Mouse (Mus musculus) forebrain, embryonic 16.5 days (tissue): ENCODE results near the gene A130010J15Rik. TPM values are rescaled to one million over a fixed set of nuclear protein-coding genes. Genes with fewer than 3 reads are reported as not detected.

Source experiments
- ATAC-seq: fragments of 200-750 bp; cut with Nextera tagmentation; 2 replicates; pipeline ENCODE4 v1.8.0; 2017; ENCODE audit warnings: mild to moderate bottlenecking, moderate library complexity
- H3K27ac ChIP-seq: fragments of 300-500 bp; sonication (generic); 2 replicates; pipeline ENCODE4 v1.5.1; 2014; ENCODE audit warnings: low read length, control low read depth
- H3K27me3 ChIP-seq: fragments of 300-500 bp; sonication (generic); replicated peaks from 2 replicates; pipeline ENCODE4 v1.6.1; 2014; ENCODE audit warnings: low read length; ENCODE audit not compliant: control insufficient read depth, insufficient read depth
- H3K36me3 ChIP-seq: fragments of 300-500 bp; sonication (generic); 2 replicates; pipeline ENCODE4 v1.6.1; 2014; ENCODE audit not compliant: control insufficient read depth, insufficient read depth
- H3K4me1 ChIP-seq: fragments of 300-500 bp; sonication (generic); replicated peaks from 2 replicates; pipeline ENCODE4 v1.6.1; 2014; ENCODE audit warnings: low read length; ENCODE audit not compliant: control insufficient read depth, insufficient read depth
- H3K4me2 ChIP-seq: fragments of 300-500 bp; sonication (generic); 2 replicates; pipeline ENCODE4 v1.6.1; 2014; ENCODE audit warnings: mild to moderate bottlenecking, low read length, control low read depth
- H3K4me3 ChIP-seq: fragments of 300-500 bp; sonication (generic); replicated peaks from 2 replicates; pipeline ENCODE4 v1.5.1; 2014; ENCODE audit warnings: mild to moderate bottlenecking, low read length, control low read depth
- H3K9ac ChIP-seq: fragments of 300-500 bp; sonication (generic); replicated peaks from 2 replicates; pipeline ENCODE4 v1.6.1; 2014; ENCODE audit warnings: low read depth, low read length, control low read depth
- H3K9me3 ChIP-seq: fragments of 300-500 bp; sonication (generic); 2 replicates; pipeline ENCODE4 v1.6.1; 2016; ENCODE audit warnings: low read length; ENCODE audit not compliant: control insufficient read depth
- WGBS: fragments of 180-500 bp; shearing (Covaris S2); extraction: QIAGEN DNeasy Blood & Tissue Kit; methylation state at CpG from one replicate; pipeline ENCODE4 v1.1.7; 2014; 5-methylcytosine and 5-hydroxymethylcytosine counted together
- polyA plus RNA-seq: library from polyadenylated mRNA; unstranded; fragments of >200 nt; fragmentation: Nextera tagmentation; extraction: Ambion mirVana; gene quantifications from 2 replicates; pipeline ENCODE4 v1.2.1, GENCODE M21; 2015

The A130010J15Rik gene
- polyA plus RNA-seq, 1 experiment from 2014 or later: 14.2 TPM

- H3K4me2 ChIP-seq: no peak overlapping the region
- no peaks in the 10 kb centered on the region for H3K36me3 ChIP-seq
- no peak overlapping the region for H3K4me3 ChIP-seq
- H3K9ac ChIP-seq: no peak overlapping the region
- no peak for ATAC-seq
- H3K4me1 ChIP-seq: peaks cover 4% of the 10 kb centered on the region; the same call in 1 of the 2 replicates
- H3K27ac ChIP-seq: no peak overlapping the region
- H3K27me3 ChIP-seq: 0 out of 2 replicates have a peak, but pooled peaks cover 4% of the 10 kb centered on the region
- H3K9me3 ChIP-seq: no peaks in the 10 kb centered on the region
- WGBS: 79% methylated on average over 1 of the region's 1 CpGs
Observed at GRCm38 (mm10) chr1:193146416-193146815, 21.4 kb upstream of the A130010J15Rik start.

DNA sequence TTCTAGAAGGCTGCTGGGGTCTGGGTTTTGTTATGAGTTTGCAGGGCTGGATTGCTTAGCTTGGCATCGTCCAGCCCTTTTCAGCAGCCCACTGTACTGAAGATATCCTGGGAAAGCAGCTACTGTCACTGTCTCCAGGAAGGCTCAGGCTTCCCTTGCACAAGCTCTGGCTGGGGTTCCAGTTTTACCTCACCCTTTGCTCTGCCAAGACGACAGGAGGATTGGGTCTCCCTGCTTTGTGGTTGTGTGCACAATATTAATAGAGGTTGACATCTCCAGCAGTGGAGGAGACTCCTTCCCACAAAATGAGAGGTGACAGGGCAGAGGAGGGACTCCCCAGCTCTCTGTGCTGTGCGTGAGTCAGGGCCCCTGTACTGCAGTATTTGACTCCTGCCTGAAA, 18.6 kb upstream of the A130010J15Rik start:
- Histone ChIP-seq H3K4me3 (no peak overlapping the region), H3K9me3 (no peaks in the 10 kb centered on the region), H3K4me2 (no peak overlapping the region), H3K36me3 (no peaks in the 10 kb centered on the region), H3K9ac (no peak overlapping the region), H3K27me3 (peaks cover 27% of the 10 kb centered on the region), H3K27ac (no peak overlapping the region), H3K4me1 (peaks cover 10% of the 10 kb centered on the region)
- ATAC-seq: no peak
- WGBS: 66% methylated on average over 3 of the region's 3 CpGs

DNA sequence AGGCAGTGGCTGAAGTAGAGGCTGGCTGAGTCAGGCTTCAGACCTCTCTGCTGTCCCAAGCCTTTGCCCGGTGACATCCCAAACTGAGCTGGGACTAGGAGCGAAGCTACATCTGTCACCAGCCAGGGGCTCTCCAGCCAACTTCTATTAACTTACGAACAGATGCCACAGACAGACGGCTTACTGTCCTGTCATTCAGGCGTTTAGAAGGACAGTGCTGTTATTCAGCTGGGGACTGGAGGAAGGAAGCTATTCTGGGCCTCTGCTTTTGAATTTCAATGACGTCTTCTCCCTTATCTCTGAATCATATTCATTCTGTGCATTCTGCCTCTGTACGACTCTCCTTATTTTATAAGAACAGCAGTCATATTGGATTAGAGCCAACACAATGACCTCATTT, 16.7 kb upstream of the A130010J15Rik start:
- Histone ChIP-seq H3K27ac (no peak overlapping the region), H3K27me3 (peaks cover 30% of the 10 kb centered on the region), H3K4me3 (no peak overlapping the region), H3K9ac (no peak overlapping the region), H3K9me3 (no peaks in the 10 kb centered on the region), H3K36me3 (no peaks in the 10 kb centered on the region), H3K4me2 (no peak overlapping the region), H3K4me1 (peaks cover 10% of the 10 kb centered on the region)
- ATAC-seq: peak; percentile 28; the same call in 1 of the 2 replicates
- 34% methylated on average over 7 of the region's 7 CpGs for WGBS

DNA sequence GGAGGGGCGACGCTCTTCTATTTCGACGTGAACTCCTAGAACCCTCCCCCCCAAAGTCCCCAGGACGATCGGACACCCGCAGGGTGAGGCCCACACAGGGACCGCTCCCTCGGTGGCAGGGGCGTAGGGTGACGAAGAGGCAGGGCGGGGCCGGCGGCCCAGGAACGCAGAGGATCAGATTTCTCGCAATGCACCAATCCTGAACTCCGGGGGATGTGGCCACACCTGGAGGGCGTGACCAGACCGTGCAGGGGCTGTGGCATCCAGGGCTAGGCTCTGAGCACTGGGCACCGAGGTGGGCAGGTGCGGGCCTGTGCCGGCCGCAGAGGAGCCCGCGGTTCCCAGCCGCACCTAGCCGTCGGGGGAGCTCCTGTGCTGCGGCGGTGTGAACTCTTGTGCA, 15.0 kb upstream of the A130010J15Rik start, which contains the start of gene Irf6:
Gene Irf6, plus strand, starts transcription at position 240 of the 400 bp plus-strand sequence.
- H3K4me2 ChIP-seq: peak within 1 kb of the TSS; percentile 23
- H3K9me3 ChIP-seq: no peaks in the 10 kb centered on the region
- H3K4me3 ChIP-seq: peak within 1 kb of the TSS; percentile 9
- H3K4me1 ChIP-seq: peaks cover 10% of the 10 kb centered on the region
- H3K36me3 ChIP-seq: no peaks in the 10 kb centered on the region
- peak; percentile 28; the same call in 1 of the 2 replicates for ATAC-seq
- no peak within 1 kb of the TSS for H3K9ac ChIP-seq
- WGBS: under 1% methylated on average over 30 of the region's 30 CpGs
- H3K27me3 ChIP-seq: peaks cover 30% of the 10 kb centered on the region
- H3K27ac ChIP-seq: no peak within 1 kb of the TSS

DNA sequence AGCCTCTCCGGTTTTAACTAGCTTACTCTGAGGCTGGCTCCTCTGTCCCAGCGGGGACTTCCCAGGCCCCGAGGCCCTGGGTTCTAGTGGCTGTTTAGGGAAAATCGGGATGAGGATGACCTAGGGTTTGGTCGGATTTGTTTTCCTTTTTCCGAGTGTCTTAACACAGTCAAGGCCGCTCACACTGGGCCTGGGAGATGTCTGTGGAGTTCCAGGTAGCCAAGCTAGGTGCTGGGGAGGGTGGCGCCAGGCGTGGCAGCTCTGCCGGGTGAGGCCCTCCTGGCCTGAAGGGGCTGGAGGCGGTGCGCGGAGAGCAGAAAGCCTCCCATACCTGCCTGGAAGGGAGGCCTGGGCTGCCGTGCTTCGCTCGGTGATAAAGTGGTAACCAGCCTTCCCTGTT, 14.3 kb upstream of the A130010J15Rik start:
- Histone ChIP-seq H3K36me3 (no peaks in the 10 kb centered on the region), H3K9ac (no peak overlapping the region), H3K4me2 (no peak overlapping the region), H3K4me3 (no peak overlapping the region), H3K9me3 (no peaks in the 10 kb centered on the region), H3K27ac (no peak overlapping the region), H3K27me3 (peaks cover 30% of the 10 kb centered on the region), H3K4me1 (peaks cover 10% of the 10 kb centered on the region)
- ATAC-seq: no peak
- WGBS: 23% methylated on average over 16 of the region's 16 CpGs

- Histone ChIP-seq H3K4me2 (no peak overlapping the region), H3K4me3 (no peak overlapping the region), H3K4me1 (peaks cover 6% of the 10 kb centered on the region), H3K27ac (no peak overlapping the region), H3K9me3 (no peaks in the 10 kb centered on the region), H3K36me3 (no peaks in the 10 kb centered on the region), H3K27me3 (peaks cover 26% of the 10 kb centered on the region), H3K9ac (no peak overlapping the region)
- no peak for ATAC-seq
- 81% methylated on average over 15 of the region's 15 CpGs for WGBS
Observed at GRCm38 (mm10) chr1:193156316-193157110, 11.3 kb upstream of the A130010J15Rik start.

GRCm38 (mm10) chr1:193157111-193157492, 10.7 kb upstream of the A130010J15Rik start:
- Histone ChIP-seq H3K4me1 (peaks cover 6% of the 10 kb centered on the region), H3K9ac (no peak overlapping the region), H3K27ac (no peak overlapping the region), H3K4me2 (no peak overlapping the region), H3K4me3 (no peak overlapping the region), H3K36me3 (no peaks in the 10 kb centered on the region), H3K27me3 (peaks cover 25% of the 10 kb centered on the region), H3K9me3 (no peaks in the 10 kb centered on the region)
- ATAC-seq: no peak
- 78% methylated on average over 8 of the region's 8 CpGs for WGBS

DNA sequence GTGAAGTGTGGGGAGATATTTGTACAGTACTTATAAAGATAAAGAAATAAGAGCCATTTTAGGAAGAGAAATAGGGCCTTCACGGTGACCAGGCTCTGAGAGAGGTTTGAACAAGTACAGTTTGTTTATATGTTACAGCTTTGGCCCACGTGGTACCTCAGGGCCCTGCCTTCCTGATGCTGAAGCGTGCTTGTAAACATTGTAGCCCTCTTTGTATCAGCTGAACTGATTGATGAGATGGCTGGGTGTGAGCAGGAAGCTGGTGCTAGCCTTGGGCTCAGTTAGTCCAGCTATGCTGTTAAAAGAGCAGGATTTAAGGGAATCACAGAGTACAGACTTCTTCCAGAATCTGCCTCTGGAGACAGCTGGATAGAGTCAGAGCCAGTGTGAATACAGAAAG, 8.7 kb upstream of the A130010J15Rik start:
- no peaks in the 10 kb centered on the region for H3K36me3 ChIP-seq
- no peak overlapping the region for H3K4me3 ChIP-seq
- H3K27ac ChIP-seq: no peak overlapping the region
- ATAC-seq: no peak
- no peaks in the 10 kb centered on the region for H3K9me3 ChIP-seq
- no peaks in the 10 kb centered on the region for H3K4me1 ChIP-seq
- peaks cover 4% of the 10 kb centered on the region for H3K27me3 ChIP-seq
- 73% methylated on average over 3 of the region's 3 CpGs for WGBS
- no peak overlapping the region for H3K9ac ChIP-seq
- H3K4me2 ChIP-seq: no peak overlapping the region

DNA sequence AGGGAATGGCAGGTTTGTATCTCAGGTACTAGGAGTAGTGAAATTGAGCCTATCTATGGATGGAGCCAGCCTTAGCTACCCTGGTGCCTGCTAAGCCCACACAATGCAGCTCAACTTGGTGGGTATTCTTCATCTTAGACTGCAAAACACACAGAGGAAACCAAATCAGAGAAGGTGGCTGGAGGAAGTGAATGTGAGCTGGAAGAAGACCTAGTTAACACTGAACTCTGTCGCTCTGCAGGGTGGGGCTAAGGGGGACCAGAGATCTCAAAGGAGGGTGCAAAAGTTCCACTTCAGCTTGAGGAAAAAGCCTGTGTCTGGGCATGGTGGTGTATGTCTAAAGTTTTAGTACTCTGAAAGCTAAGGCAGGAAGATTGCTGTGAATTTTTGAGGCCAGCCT, 8.2 kb upstream of the A130010J15Rik start:
- Histone ChIP-seq H3K36me3 (no peaks in the 10 kb centered on the region), H3K27ac (no peak overlapping the region), H3K4me1 (no peaks in the 10 kb centered on the region), H3K4me2 (no peak overlapping the region), H3K9me3 (no peaks in the 10 kb centered on the region), H3K9ac (no peak overlapping the region), H3K27me3 (no peaks in the 10 kb centered on the region; the same call in 1 of the 2 replicates), H3K4me3 (no peak overlapping the region)
- WGBS: 50% methylated on average over 1 of the region's 1 CpGs
- ATAC-seq: no peak
